Mouse (Mus musculus) 3T3-L1 (cell line): ENCODE measurements around the gene Gm30302.

Experiments used
- DNase-seq: peaks from one replicate; pipeline ENCODE4 v3.0.0-alpha.2; 2015; ENCODE audit warnings: low read depth, low spot score

Gm30302 gene

GRCm38 (mm10) chr13:49738011-49738410 is 60.8 kb downstream of the Gm30302 start:
- no peak for DNase-seq

GRCm38 (mm10) chr13:49736430-49736829 is 62.4 kb downstream of the Gm30302 start:
- DNase-seq, result no peak
